Mouse (Mus musculus): ENCODE data around the gene Trio. TPM values are rescaled to one million over a fixed set of nuclear protein-coding genes. Genes with fewer than 3 reads are reported as not detected.

Gene Trio
- polyA plus RNA-seq, 1 experiment from 2014 or later: 28.9 TPM

GRCm38 (mm10) chr15:27953570-27953969 is 72.1 kb downstream of the Trio start:
- Histone ChIP-seq H3K4me2 (no peak overlapping the region), H3K27me3 (ENCODE audit: insufficient read depth, low read length) (no peaks in the 10 kb centered on the region), H3K36me3 (ENCODE audit: insufficient read depth) (no peaks in the 10 kb centered on the region), H3K4me1 (ENCODE audit: insufficient read depth) (peaks cover 5% of the 10 kb centered on the region; the same call in 1 of the 2 replicates), H3K9ac (no peak overlapping the region), H3K27ac (ENCODE audit: low read depth) (no peak overlapping the region), H3K4me3 (ENCODE audit: low read depth, low read length) (no peak overlapping the region), H3K9me3 (ENCODE audit: low read depth, low read length) (no peaks in the 10 kb centered on the region)
- DNase-seq: no peak
- TF ChIP-seq CTCF (IDR thresholded peaks at IDR 0.05; ENCODE audit: low read depth): no peak
- no peak for ATAC-seq (ENCODE audit: insufficient read depth)
- WGBS: 51% methylated on average over 3 of the region's 3 CpGs

- TF ChIP-seq CTCF (IDR thresholded peaks at IDR 0.05; ENCODE audit: low read depth): no peak
- DNase-seq: no peak
- WGBS: 86% methylated on average over 7 of the region's 7 CpGs
Observed at GRCm38 (mm10) chr15:27951195-27951594, 74.5 kb downstream of the Trio start.

GRCm38 (mm10) chr15:27949196-27949595 is 76.5 kb downstream of the Trio start:
- H3K4me3 ChIP-seq (ENCODE audit: low read depth, low read length): no peak overlapping the region
- 88% methylated on average over 9 of the region's 9 CpGs for WGBS
- DNase-seq (no peak), ATAC-seq (ENCODE audit: insufficient read depth) (no peak)
- 0 out of 2 replicates have a peak, but pooled peaks cover 3% of the 10 kb centered on the region for H3K4me1 ChIP-seq (ENCODE audit: insufficient read depth)
- no peak for TF ChIP-seq CTCF (IDR thresholded peaks at IDR 0.05; ENCODE audit: low read depth)
- H3K9me3 ChIP-seq (ENCODE audit: low read depth, low read length): no peaks in the 10 kb centered on the region
- H3K36me3 ChIP-seq (ENCODE audit: insufficient read depth): no peaks in the 10 kb centered on the region
- H3K27me3 ChIP-seq (ENCODE audit: insufficient read depth, low read length): no peaks in the 10 kb centered on the region
- no peak overlapping the region for H3K27ac ChIP-seq (ENCODE audit: low read depth)
- H3K4me2 ChIP-seq: no peak overlapping the region
- no peak overlapping the region for H3K9ac ChIP-seq

More at GRCm38 (mm10) chr15:27951195-27951594, 74.5 kb downstream of the Trio start:
- no peaks in the 10 kb centered on the region for H3K36me3 ChIP-seq (ENCODE audit: insufficient read depth)
- H3K27ac ChIP-seq (ENCODE audit: low read depth): no peak overlapping the region
- H3K9ac ChIP-seq: no peak overlapping the region
- peaks cover 2% of the 10 kb centered on the region; the same call in 1 of the 2 replicates for H3K4me1 ChIP-seq (ENCODE audit: insufficient read depth)
- no peak for ATAC-seq (ENCODE audit: insufficient read depth)
- H3K4me2 ChIP-seq: no peak overlapping the region
- H3K9me3 ChIP-seq (ENCODE audit: low read depth, low read length): no peaks in the 10 kb centered on the region
- H3K27me3 ChIP-seq (ENCODE audit: insufficient read depth, low read length): no peaks in the 10 kb centered on the region
- H3K4me3 ChIP-seq (ENCODE audit: low read depth, low read length): no peak overlapping the region

- ATAC-seq (ENCODE audit: insufficient read depth) (no peak), DNase-seq (no peak)
- Histone ChIP-seq H3K27me3 (ENCODE audit: insufficient read depth, low read length) (no peaks in the 10 kb centered on the region), H3K27ac (ENCODE audit: low read depth) (no peak overlapping the region), H3K4me3 (ENCODE audit: low read depth, low read length) (no peak overlapping the region), H3K9ac (no peak overlapping the region), H3K4me2 (no peak overlapping the region), H3K36me3 (ENCODE audit: insufficient read depth) (no peaks in the 10 kb centered on the region), H3K9me3 (ENCODE audit: low read depth, low read length) (no peaks in the 10 kb centered on the region), H3K4me1 (ENCODE audit: insufficient read depth) (peaks cover 3% of the 10 kb centered on the region; the same call in 1 of the 2 replicates)
- peak; percentile 45 for TF ChIP-seq CTCF (IDR thresholded peaks at IDR 0.05; ENCODE audit: low read depth)
- 83% methylated on average over 3 of the region's 3 CpGs for WGBS
Observed at GRCm38 (mm10) chr15:27947880-27948279, 77.8 kb downstream of the Trio start.

- Histone ChIP-seq H3K4me1 (ENCODE audit: insufficient read depth) (peaks cover 3% of the 10 kb centered on the region; the same call in 1 of the 2 replicates), H3K4me3 (ENCODE audit: low read depth, low read length) (no peak overlapping the region), H3K27ac (ENCODE audit: low read depth) (no peak overlapping the region), H3K9ac (no peak overlapping the region), H3K4me2 (no peak overlapping the region), H3K27me3 (ENCODE audit: insufficient read depth, low read length) (no peaks in the 10 kb centered on the region), H3K36me3 (ENCODE audit: insufficient read depth) (no peaks in the 10 kb centered on the region), H3K9me3 (ENCODE audit: low read depth, low read length) (no peaks in the 10 kb centered on the region)
- DNase-seq (no peak), ATAC-seq (ENCODE audit: insufficient read depth) (no peak)
- WGBS: 70% methylated on average over 9 of the region's 9 CpGs
- no peak for TF ChIP-seq CTCF (IDR thresholded peaks at IDR 0.05; ENCODE audit: low read depth)
Observed at GRCm38 (mm10) chr15:27945570-27945969, 80.1 kb downstream of the Trio start.

GRCm38 (mm10) chr15:27944898-27945297 is 80.8 kb downstream of the Trio start:
- no peaks in the 10 kb centered on the region for H3K27me3 ChIP-seq (ENCODE audit: insufficient read depth, low read length)
- no peaks in the 10 kb centered on the region for H3K36me3 ChIP-seq (ENCODE audit: insufficient read depth)
- peaks cover 3% of the 10 kb centered on the region; the same call in 1 of the 2 replicates for H3K4me1 ChIP-seq (ENCODE audit: insufficient read depth)
- ATAC-seq (ENCODE audit: insufficient read depth): no peak
- no peak overlapping the region for H3K4me2 ChIP-seq
- H3K4me3 ChIP-seq (ENCODE audit: low read depth, low read length): no peak overlapping the region
- H3K9me3 ChIP-seq (ENCODE audit: low read depth, low read length): no peaks in the 10 kb centered on the region
- no peak for TF ChIP-seq CTCF (IDR thresholded peaks at IDR 0.05; ENCODE audit: low read depth)
- no peak for DNase-seq
- no peak overlapping the region for H3K9ac ChIP-seq
- 80% methylated on average over 11 of the region's 11 CpGs for WGBS
- no peak overlapping the region for H3K27ac ChIP-seq (ENCODE audit: low read depth)

- ATAC-seq (ENCODE audit: insufficient read depth) (peak; percentile 62; the same call in 1 of the 2 replicates), DNase-seq (peak; percentile 41)
- no peak overlapping the region for H3K4me2 ChIP-seq
- H3K36me3 ChIP-seq (ENCODE audit: insufficient read depth): no peaks in the 10 kb centered on the region
- H3K27me3 ChIP-seq (ENCODE audit: insufficient read depth, low read length): no peaks in the 10 kb centered on the region
- no peak for TF ChIP-seq CTCF (IDR thresholded peaks at IDR 0.05; ENCODE audit: low read depth)
- H3K4me1 ChIP-seq (ENCODE audit: insufficient read depth): peaks cover 3% of the 10 kb centered on the region; the same call in 1 of the 2 replicates
- no peaks in the 10 kb centered on the region for H3K9me3 ChIP-seq (ENCODE audit: low read depth, low read length)
- H3K27ac ChIP-seq (ENCODE audit: low read depth): no peak overlapping the region
- no peak overlapping the region for H3K9ac ChIP-seq
- no peak overlapping the region for H3K4me3 ChIP-seq (ENCODE audit: low read depth, low read length)
- 55% methylated on average over 18 of the region's 18 CpGs for WGBS
Observed at GRCm38 (mm10) chr15:27943486-27944195, 82.0 kb downstream of the Trio start.
